Mouse (Mus musculus): ENCODE measurements around the gene Vmn1r206. TPM values are rescaled to one million over a fixed set of nuclear protein-coding genes. Genes with fewer than 3 reads are reported as not detected.

The Vmn1r206 gene
- total RNA-seq (2023): not detected

GRCm38 (mm10) chr13:22624151-22624550 lies at the start of gene Vmn1r206:
TSS of gene Vmn1r206 (minus strand) at chr13:22624251.

GRCm38 (mm10) chr13:22592900-22593299 lies 31.2 kb downstream of the Vmn1r206 start, which contains the start of gene Vmn1r205:
TSS of gene Vmn1r205 (minus strand) at chr13:22593000.

Other genes starting within 250 kb of the Vmn1r206 start
- gene Vmn1r199, start 244.4 kb downstream of the Vmn1r206 start, total RNA-seq (2023): not detected
- gene Vmn1r200, start 233.9 kb downstream of the Vmn1r206 start, total RNA-seq (2023): not detected
- not detected for gene Vmn1r201, start 152.3 kb downstream of the Vmn1r206 start, total RNA-seq (2023)
- not detected for gene Vmn1r202, start 118.9 kb downstream of the Vmn1r206 start, total RNA-seq (2023)
- gene Vmn1r203, start 106.1 kb downstream of the Vmn1r206 start, total RNA-seq (2023): not detected
- not detected for gene Vmn1r204, start 71.1 kb downstream of the Vmn1r206 start, total RNA-seq (2023)
- not detected for gene Vmn1r205, start 31.3 kb downstream of the Vmn1r206 start, total RNA-seq (2023)
- under 1 TPM in 1 of 2 experiments, not detected in 1; 0.07 TPM for gene Vmn1r207-ps, start 105.4 kb upstream of the Vmn1r206 start, total RNA-seq (2023)
- not detected for gene Vmn1r208, start 153.1 kb upstream of the Vmn1r206 start, total RNA-seq (2023)
- gene Vmn1r209, start 185.4 kb upstream of the Vmn1r206 start, total RNA-seq (2023): not detected
- not detected for gene Vmn1r210, start 207.1 kb upstream of the Vmn1r206 start, total RNA-seq (2023)
- not detected for gene Vmn1r211, start 233.3 kb upstream of the Vmn1r206 start, total RNA-seq (2023)

Data from neutrophil, adult 83 days (primary cell).